Mouse (Mus musculus): ENCODE measurements around the gene Slc51b.

DNA sequence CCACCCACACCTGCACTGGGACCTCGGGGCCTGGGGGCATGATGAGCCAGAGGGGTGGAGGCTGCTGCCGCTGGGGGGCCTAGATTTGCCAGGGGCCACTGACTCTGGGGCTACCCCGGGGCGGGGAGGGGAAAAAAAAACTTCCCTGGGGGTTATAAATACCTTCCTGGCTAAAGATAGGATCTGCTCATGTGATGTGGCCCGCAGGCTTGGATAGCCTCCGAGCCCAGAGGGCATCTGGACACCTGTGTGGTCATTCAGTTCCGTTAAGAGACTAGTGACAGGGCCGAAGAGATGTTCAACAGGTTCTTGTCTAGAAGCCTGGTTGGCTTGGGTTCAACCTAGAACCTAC, 31.2 kb downstream of the Slc51b start, which contains the start of gene Kbtbd13:
- TF ChIP-seq CTCF (IDR thresholded peaks at IDR 0.05; ENCODE audit: low read depth, low read length) (no peak), GATA1 (IDR thresholded peaks at IDR 0.05; ENCODE audit: borderline replicate concordance, low read length) (no peak), POLR2AphosphoS5 (IDR thresholded peaks at IDR 0.05; ENCODE audit: insufficient replicate concordance, low read depth, low read length) (no peak), TAL1 (conservative IDR thresholded peaks at IDR 0.05; ENCODE audit: low read depth, low read length) (no peak), GATA2 (IDR thresholded peaks at IDR 0.05; ENCODE audit: borderline replicate concordance, low read depth, low read length) (no peak)

All from G1E (cell line).